Mouse (Mus musculus) layer of hippocampus, adult 9-10 months (tissue): Measurements from ENCODE around the gene Ptgis.

Source experiments
- DNase-seq: peaks from one replicate; pipeline ENCODE4 v3.0.0; 2022; ENCODE audit warnings: low spot score

Ptgis gene

DNA sequence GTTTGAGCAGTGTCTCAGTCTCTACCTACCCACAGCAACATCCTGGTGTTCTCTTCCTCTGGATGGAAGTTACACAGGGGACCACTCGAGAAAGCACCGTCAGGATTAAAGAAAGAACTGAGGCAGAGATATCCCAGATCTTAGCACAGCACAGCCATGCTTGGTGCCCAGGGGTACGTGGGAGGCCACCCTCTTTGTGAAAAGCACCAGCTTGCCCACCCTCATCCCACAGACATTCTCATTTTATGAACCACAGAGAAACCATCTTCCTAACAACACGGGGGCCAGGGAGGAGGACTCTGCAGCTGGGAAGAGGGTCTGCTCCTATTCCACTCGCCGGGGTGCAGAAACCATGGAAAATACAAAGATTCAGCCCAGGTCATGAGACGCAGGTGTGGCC is 90.3 kb downstream of the Ptgis start:
- no peak for DNase-seq

DNA sequence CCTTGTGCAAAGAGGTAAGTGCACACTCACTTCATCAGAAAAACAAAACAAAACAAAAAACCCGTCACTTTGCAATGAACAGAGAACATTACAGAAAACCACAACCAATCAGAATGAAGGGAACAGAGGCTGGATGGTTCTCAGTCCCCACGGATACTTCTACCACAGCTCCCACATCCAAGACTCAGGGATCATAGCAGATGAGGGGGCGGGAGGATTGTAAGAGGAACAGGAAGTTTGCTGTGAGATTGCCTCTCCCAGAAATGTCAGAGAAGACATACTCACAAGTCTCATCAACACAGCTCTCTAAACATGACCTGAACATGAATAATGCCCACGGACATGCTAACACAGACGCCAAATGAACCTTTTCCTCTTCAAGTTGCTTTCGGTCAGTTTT is 91.4 kb downstream of the Ptgis start:
- no peak for DNase-seq

DNA sequence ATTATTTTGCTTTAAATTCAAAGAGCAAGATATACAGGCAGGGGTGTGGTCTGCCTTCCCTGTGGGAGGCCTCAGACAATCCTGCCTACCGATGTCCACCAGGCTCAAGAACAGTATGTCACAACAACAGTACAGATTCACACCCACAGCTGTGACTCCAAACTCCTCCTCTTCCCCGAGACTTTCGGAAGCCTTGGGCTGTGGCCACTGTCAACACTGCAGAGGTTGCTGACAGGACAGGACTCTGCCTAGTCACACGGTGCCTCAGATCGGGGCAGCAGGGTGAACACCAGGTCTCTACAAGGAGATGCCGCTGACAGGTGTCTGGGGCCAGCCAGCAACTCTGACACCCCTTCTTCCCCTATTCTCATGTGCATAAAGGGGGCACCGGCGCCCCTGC is 92.7 kb downstream of the Ptgis start:
- DNase-seq = no peak

GRCm38 (mm10) chr2:167145904-167146303 is 94.5 kb downstream of the Ptgis start:
- DNase-seq = no peak

GRCm38 (mm10) chr2:167144439-167145307 is 95.7 kb downstream of the Ptgis start:
- DNase-seq = no peak

- no peak for DNase-seq
Measured at GRCm38 (mm10) chr2:167143914-167144313, 96.5 kb downstream of the Ptgis start.

- DNase-seq = no peak
Measured at GRCm38 (mm10) chr2:167142282-167142681, 98.1 kb downstream of the Ptgis start.

DNA sequence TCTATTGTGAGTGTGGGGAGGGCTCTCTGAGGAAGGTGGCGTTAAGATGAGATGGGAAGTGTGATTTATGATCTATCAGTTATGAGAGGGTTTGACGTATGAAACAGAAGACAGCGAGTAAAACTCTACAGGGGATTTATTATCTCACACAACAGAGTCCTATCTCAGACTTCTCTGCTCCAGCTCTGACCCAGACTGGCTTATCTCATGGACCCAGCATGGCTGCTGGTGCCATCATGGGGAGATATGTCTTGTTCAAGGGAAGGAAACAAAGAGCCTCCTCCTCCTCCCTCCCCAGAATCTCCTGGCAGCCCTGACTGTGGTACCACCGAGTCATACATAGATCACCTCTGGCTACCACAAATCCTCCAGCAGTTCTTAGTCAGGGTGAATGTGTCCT is 98.6 kb downstream of the Ptgis start:
- DNase-seq = no peak
